Mouse (Mus musculus) MEL (cell line): ENCODE measurements around the gene Spata21. TPM values are rescaled to one million over a fixed set of nuclear protein-coding genes. Genes with fewer than 3 reads are reported as not detected.

ENCODE experiments used
- DNase-seq: peaks from one replicate; pipeline ENCODE4 v3.0.0; 2011; ENCODE audit warnings: low read depth, low spot score
- H3K27ac ChIP-seq: 2 replicates; pipeline ENCODE4 v1.5.1; 2012; ENCODE audit warnings: low read depth, mild to moderate bottlenecking, control low read depth, low read length, moderate library complexity; ENCODE audit not compliant: control insufficient read depth
- H3K27me3 ChIP-seq, 2 experiments: fragments of 150-350 bp in 1 of 2; sonication (generic) in 1 of 2; 2 replicates each; pipeline ENCODE4 v1.6.1; 2012; ENCODE audit warnings: low read length in 2 of 2, mild to moderate bottlenecking in 2 of 2, improper control_type of control experiment in 1 of 2, moderate library complexity in 1 of 2; ENCODE audit not compliant: insufficient read depth in 2 of 2, control insufficient read depth in 1 of 2
- H3K36me3 ChIP-seq, 2 experiments: 2 replicates each; pipeline ENCODE4 v1.6.1; 2012 to 2014; ENCODE audit warnings: low read length in 2 of 2, improper control_type of control experiment in 1 of 2, inconsistent platforms in 1 of 2, mild to moderate bottlenecking in 1 of 2; ENCODE audit not compliant: insufficient read depth in 2 of 2, control insufficient read depth in 1 of 2
- H3K4me1 ChIP-seq, 2 experiments: fragments of 150-350 bp in 1 of 2; sonication (generic) in 1 of 2; 2 replicates each; pipeline ENCODE4 v1.6.1; 2012; ENCODE audit warnings: low read length in 2 of 2, improper control_type of control experiment in 1 of 2, mild to moderate bottlenecking in 1 of 2; ENCODE audit not compliant: insufficient read depth in 2 of 2, control insufficient read depth in 1 of 2
- H3K4me3 ChIP-seq, 2 experiments: fragments of 150-350 bp in 1 of 2; sonication (generic) in 1 of 2; 2 replicates each; pipeline ENCODE4 v1.5.1; 2012; ENCODE audit warnings: low read depth in 2 of 2, low read length in 2 of 2, mild to moderate bottlenecking in 2 of 2, moderate library complexity in 2 of 2, control low read depth in 1 of 2, improper control_type of control experiment in 1 of 2; ENCODE audit not compliant: control insufficient read depth in 1 of 2, insufficient read depth in 1 of 2
- H3K79me2 ChIP-seq: 2 replicates; pipeline ENCODE4 v1.6.1; 2012; ENCODE audit warnings: mild to moderate bottlenecking, low read length, moderate library complexity; ENCODE audit not compliant: control insufficient read depth, poor library complexity, insufficient read depth
- H3K9ac ChIP-seq: 2 replicates; pipeline ENCODE4 v1.6.1; 2012; ENCODE audit warnings: low read depth, mild to moderate bottlenecking, control low read depth, low read length, moderate library complexity; ENCODE audit not compliant: control insufficient read depth, poor library complexity, severe bottlenecking
- H3K9me3 ChIP-seq: fragments of 150-350 bp; sonication (generic); replicated peaks from 2 replicates; pipeline ENCODE4 v1.6.1; 2012; ENCODE audit warnings: mild to moderate bottlenecking, low read length, improper control_type of control experiment, moderate library complexity; ENCODE audit not compliant: insufficient read depth
- CHD1 ChIP-seq: IDR thresholded peaks from 2 replicates; pipeline ENCODE4 v1.6.1; 2012; ENCODE audit warnings: low read depth, mild to moderate bottlenecking, inconsistent platforms, low read length, improper control_type of control experiment
- CHD2 ChIP-seq: IDR thresholded peaks from 2 replicates; pipeline ENCODE4 v1.6.1; 2011; ENCODE audit warnings: low read length, improper control_type of control experiment
- CTCF ChIP-seq, 3 experiments: IDR thresholded peaks in 2 of 3; conservative IDR thresholded peaks in 1 of 3; 2 replicates each; pipeline ENCODE4 v1.5.1; 2011 to 2012; ENCODE audit warnings: low read length in 3 of 3, low read depth in 2 of 3, mild to moderate bottlenecking in 2 of 3, improper control_type of control experiment in 1 of 3, inconsistent platforms in 1 of 3, mixed read lengths in 1 of 3, moderate library complexity in 1 of 3; ENCODE audit not compliant: control insufficient read depth in 1 of 3, insufficient read depth in 1 of 3, poor library complexity in 1 of 3, severe bottlenecking in 1 of 3
- E2F4 ChIP-seq: IDR thresholded peaks from 2 replicates; pipeline ENCODE4 v1.6.1; 2011; ENCODE audit warnings: low read depth, low read length, improper control_type of control experiment, borderline replicate concordance
- ELF1 ChIP-seq: IDR thresholded peaks from 2 replicates; pipeline ENCODE4 v1.6.1; 2014; ENCODE audit warnings: low read depth, mild to moderate bottlenecking, inconsistent platforms, low read length, improper control_type of control experiment, moderate library complexity
- EP300 ChIP-seq, 2 experiments: IDR thresholded peaks; 2 replicates each; pipeline ENCODE4 v1.6.1; 2011; ENCODE audit warnings: improper control_type of control experiment in 2 of 2, low read length in 2 of 2, low read depth in 1 of 2, mild to moderate bottlenecking in 1 of 2
- GABPA ChIP-seq: IDR thresholded peaks from 2 replicates; pipeline ENCODE4 v1.6.1; 2012; ENCODE audit warnings: low read depth, mild to moderate bottlenecking, inconsistent platforms, low read length, improper control_type of control experiment, moderate library complexity
- HCFC1 ChIP-seq: IDR thresholded peaks from 2 replicates; pipeline ENCODE4 v1.6.1; 2012; ENCODE audit warnings: low read depth, mild to moderate bottlenecking, inconsistent platforms, low read length, improper control_type of control experiment, moderate library complexity
- JUND ChIP-seq: IDR thresholded peaks from 2 replicates; pipeline ENCODE4 v1.6.1; 2011; ENCODE audit warnings: low read depth, mild to moderate bottlenecking, improper control_type of control experiment, low read length
- KAT2A ChIP-seq: conservative IDR thresholded peaks from 2 replicates; pipeline ENCODE4 v1.6.1; 2012; ENCODE audit warnings: low read depth, low read length, improper control_type of control experiment, inconsistent platforms
- MAFK ChIP-seq: IDR thresholded peaks from 2 replicates; pipeline ENCODE4 v1.6.1; 2011; ENCODE audit warnings: low read depth, mild to moderate bottlenecking, low read length, improper control_type of control experiment, borderline replicate concordance
- MAX ChIP-seq: IDR thresholded peaks from 2 replicates; pipeline ENCODE4 v1.6.1; 2011; ENCODE audit warnings: low read length, improper control_type of control experiment
- MAZ ChIP-seq: IDR thresholded peaks from 2 replicates; pipeline ENCODE4 v1.6.1; 2012; ENCODE audit warnings: low read depth, mild to moderate bottlenecking, inconsistent platforms, low read length, improper control_type of control experiment
- MXI1 ChIP-seq: IDR thresholded peaks from 2 replicates; pipeline ENCODE4 v1.6.1; 2011; ENCODE audit warnings: mild to moderate bottlenecking, low read depth, low read length, improper control_type of control experiment
- MYB ChIP-seq: IDR thresholded peaks from 2 replicates; pipeline ENCODE4 v1.6.1; 2011; ENCODE audit warnings: mild to moderate bottlenecking, low read depth, low read length, improper control_type of control experiment
- POLR2AphosphoS5 ChIP-seq: IDR thresholded peaks from 2 replicates; pipeline ENCODE4 v1.6.1; 2012; ENCODE audit warnings: low read depth, borderline replicate concordance, mild to moderate bottlenecking, inconsistent platforms, low read length, moderate library complexity, mixed read lengths
- RAD21 ChIP-seq: IDR thresholded peaks from 2 replicates; pipeline ENCODE4 v1.6.1; 2011; ENCODE audit warnings: mild to moderate bottlenecking, low read depth, low read length, improper control_type of control experiment
- RCOR1 ChIP-seq: IDR thresholded peaks from 2 replicates; pipeline ENCODE4 v1.6.1; 2012; ENCODE audit warnings: low read depth, mild to moderate bottlenecking, inconsistent platforms, low read length, improper control_type of control experiment
- TBP ChIP-seq: IDR thresholded peaks from 2 replicates; pipeline ENCODE4 v1.8.0; 2011; ENCODE audit warnings: low read depth, low read length, improper control_type of control experiment
- UBTF ChIP-seq: IDR thresholded peaks from 2 replicates; pipeline ENCODE4 v1.6.1; 2012; ENCODE audit warnings: low read depth, mild to moderate bottlenecking, inconsistent platforms, low read length, improper control_type of control experiment, moderate library complexity, borderline replicate concordance; ENCODE audit not compliant: insufficient read depth
- USF1 ChIP-seq: IDR thresholded peaks from 2 replicates; pipeline ENCODE4 v1.6.1; 2014; ENCODE audit warnings: low read depth, mild to moderate bottlenecking, inconsistent platforms, low read length, improper control_type of control experiment, moderate library complexity
- USF2 ChIP-seq, 2 experiments: IDR thresholded peaks; 2 replicates each; pipeline ENCODE4 v1.6.1; 2011 to 2012; ENCODE audit warnings: improper control_type of control experiment in 2 of 2, low read length in 2 of 2, borderline replicate concordance in 1 of 2, inconsistent platforms in 1 of 2, low read depth in 1 of 2, mild to moderate bottlenecking in 1 of 2; ENCODE audit not compliant: insufficient read depth in 1 of 2
- ZC3H11A ChIP-seq: IDR thresholded peaks from 2 replicates; pipeline ENCODE4 v1.6.1; 2012; ENCODE audit warnings: low read depth, mild to moderate bottlenecking, inconsistent platforms, low read length, improper control_type of control experiment
- polyA plus RNA-seq, 2 experiments: library from polyadenylated mRNA; stranded (reverse) in 1 of 2; unstranded in 1 of 2; fragments of >175 nt in 1 of 2; fragments of >200 nt in 1 of 2; gene quantifications; 2 replicates each; pipeline versions ENCODE4 v1.2.1 to v1.2.4; 2012; ENCODE audit warnings: low replicate concordance in 2 of 2, low read depth in 1 of 2; ENCODE audit not compliant: insufficient read length in 2 of 2, insufficient read depth in 1 of 2, missing spikeins in 1 of 2
- total RNA-seq: library from RNA; depleted of rRNA; stranded (reverse); fragments of 300-350 nt; gene quantifications from 2 replicates; pipeline ENCODE4 v1.2.3, GENCODE M21; 2012

The Spata21 gene
- total and polyA plus RNA-seq, 3 experiments, result not detected

DNA sequence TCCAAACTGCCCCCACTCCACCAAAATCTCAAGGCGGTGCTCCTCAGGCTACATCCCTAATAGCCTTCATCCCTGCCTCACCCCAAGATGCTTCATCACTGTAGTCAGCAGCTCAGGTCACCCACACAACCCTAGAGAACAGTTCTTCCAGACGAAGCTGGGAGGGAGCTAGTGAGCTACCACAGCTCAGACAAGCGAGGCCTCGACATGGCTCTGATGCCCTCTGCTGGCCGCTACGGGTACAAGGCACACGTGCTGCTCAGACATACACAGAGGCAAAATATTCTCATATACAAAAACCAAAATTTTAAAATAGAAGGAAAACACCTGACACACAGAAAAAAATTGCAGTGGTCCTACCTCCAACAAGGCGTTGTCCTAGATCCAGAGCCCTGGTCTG, 23.0 kb upstream of the Spata21 start (continued):
- TF ChIP-seq KAT2A, result no peak
- TF ChIP-seq RAD21, result peak; percentile 77
- no peak for TF ChIP-seq CHD2
- no peak for TF ChIP-seq ELF1
- no peak for TF ChIP-seq RCOR1
- no peak for TF ChIP-seq GABPA
- peak; percentile 76; the same call in 1 of the 2 replicates for TF ChIP-seq MXI1
- TF ChIP-seq USF2 (IDR thresholded peaks at IDR 0.05; ENCODE audit: borderline replicate concordance in 1 of 2, insufficient read depth in 1 of 2, low read depth in 1 of 2, low read length in 2 of 2), result no peak
- TF ChIP-seq ZC3H11A, result peak; percentile 52
- TF ChIP-seq, all 39 proteins: peak for 14

DNA sequence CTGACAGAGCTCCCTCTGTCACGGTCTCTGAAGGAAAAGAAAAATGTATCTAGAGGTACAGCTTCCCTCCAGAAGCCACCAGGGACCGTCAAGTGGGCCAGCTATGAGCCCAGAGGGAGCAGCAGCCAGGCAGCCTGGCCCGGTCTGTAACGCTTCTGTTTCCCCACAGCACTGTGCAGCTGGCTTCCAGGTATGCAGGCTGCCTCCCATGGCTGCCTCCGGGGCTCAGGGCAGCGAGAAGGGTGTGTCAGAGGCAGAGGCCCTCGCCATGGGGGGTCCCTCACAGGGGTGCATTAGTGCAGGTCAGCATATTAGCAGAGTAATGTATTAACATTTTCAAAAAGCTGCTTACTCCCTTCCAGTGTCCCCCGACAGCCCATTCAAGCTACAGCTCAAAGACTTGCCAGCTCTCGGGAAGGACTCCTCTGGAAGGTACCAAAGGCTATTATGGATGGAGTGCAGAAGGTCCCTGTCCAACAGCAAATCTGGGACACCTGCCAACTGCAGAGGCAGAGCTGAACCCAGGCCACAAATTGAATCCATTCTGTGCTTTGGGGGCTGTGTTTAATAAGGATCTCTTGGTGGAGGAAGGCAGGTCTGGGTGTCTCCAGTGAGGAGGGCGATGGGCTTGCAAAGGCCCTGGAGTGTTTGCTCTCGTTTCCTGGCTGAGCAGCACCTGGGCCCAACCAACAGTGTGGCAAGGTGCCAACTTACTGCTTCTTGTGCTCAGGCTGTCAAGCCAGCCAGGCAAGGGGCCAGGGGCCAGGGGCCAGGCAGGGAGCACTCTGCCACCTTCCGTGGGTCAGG, 21.2 kb upstream of the Spata21 start:
- Histone ChIP-seq H3K27me3 (no peaks in the 10 kb centered on the region), H3K9me3 (no peaks in the 10 kb centered on the region), H3K79me2 (no peaks in the 10 kb centered on the region), H3K4me1 (peaks cover 0 to 12% of the 10 kb centered on the region in 2 experiments; a peak in 2 of 4 replicates), H3K36me3 (peaks cover 0 to 6% of the 10 kb centered on the region in 2 experiments; a peak in 2 of 4 replicates), H3K9ac (no peak overlapping the region), H3K4me3 (no peak overlapping the region), H3K27ac (no peak overlapping the region)
- TF ChIP-seq HCFC1, result no peak
- no peak for TF ChIP-seq CHD1
- no peak for TF ChIP-seq USF1
- TF ChIP-seq RCOR1, result no peak
- no peak for TF ChIP-seq MAX
- TF ChIP-seq POLR2AphosphoS5, result no peak
- no peak for TF ChIP-seq ZC3H11A
- TF ChIP-seq EP300 (IDR thresholded peaks at IDR 0.05; ENCODE audit: low read depth in 1 of 2, low read length in 2 of 2), result no peak
- no peak for TF ChIP-seq CTCF (IDR thresholded peaks at IDR 0.05 in 2 of 3, conservative IDR thresholded peaks at IDR 0.05 in 1 of 3; ENCODE audit: control insufficient read depth in 1 of 3, insufficient read depth in 1 of 3, low read depth in 2 of 3, low read length in 3 of 3, poor library complexity in 1 of 3, severe bottlenecking in 1 of 3)
- TF ChIP-seq MAFK, result no peak
- TF ChIP-seq UBTF, result no peak
- TF ChIP-seq MAZ, result no peak
- no peak for TF ChIP-seq JUND
- TF ChIP-seq TBP, result no peak
- no peak for TF ChIP-seq E2F4
- no peak for TF ChIP-seq KAT2A
- TF ChIP-seq MYB, result no peak
- no peak for TF ChIP-seq CHD2
- no peak for DNase-seq
